Mouse (Mus musculus) left cerebral cortex, postnatal 10 days (tissue): ENCODE results near the gene Cybc1. TPM values are rescaled to one million over a fixed set of nuclear protein-coding genes. Genes with fewer than 3 reads are reported as not detected.

Source experiments
- total RNA-seq, 2 experiments: library from RNA; stranded (reverse); gene quantifications; 2 replicates each; pipeline ENCODE4 v1.2.3; 2021

Gene Cybc1
- total RNA-seq, 2 experiments from 2014 or later, result 22.8 to 24.7 TPM

Other genes with a start within 250 kb of the Cybc1 start
- gene Csnk1d, start 238.0 kb downstream of the Cybc1 start, total RNA-seq, result 100 to 1,000 TPM; 112 to 119 TPM
- not detected for gene Cd7, start 189.9 kb downstream of the Cybc1 start, total RNA-seq
- gene Sectm1b, start 165.8 kb downstream of the Cybc1 start, total RNA-seq, result not detected
- not detected for gene Sectm1a, start 148.1 kb downstream of the Cybc1 start, total RNA-seq
- not detected for gene Tex19.2, start 110.6 kb downstream of the Cybc1 start, total RNA-seq
- gene Tex19.1, start 83.2 kb downstream of the Cybc1 start, total RNA-seq, result not detected
- gene Uts2r, start 69.1 kb downstream of the Cybc1 start, total RNA-seq, result not detected
- gene Hexdc, start 24.9 kb downstream of the Cybc1 start, total RNA-seq, result 10 to 100 TPM; 41.0 to 42.7 TPM
- gene Ogfod3, start 24.6 kb downstream of the Cybc1 start, total RNA-seq, result 1 to 10 TPM; 7.4 to 9.2 TPM
- 10 to 100 TPM; 67.6 to 80.3 TPM for gene Narf, start 7.9 kb upstream of the Cybc1 start, total RNA-seq
- gene Foxk2, start 30.7 kb upstream of the Cybc1 start, total RNA-seq, result 100 to 1,000 TPM; 118 to 121 TPM
- gene Wdr45b, start 125.1 kb upstream of the Cybc1 start, total RNA-seq, result 10 to 100 TPM; 54.0 to 60.0 TPM
- gene Rab40b, start 158.9 kb upstream of the Cybc1 start, total RNA-seq, result 10 to 100 TPM; 31.5 to 35.0 TPM
- 10 to 100 TPM; 21.7 to 21.9 TPM for gene Fn3krp, start 192.1 kb upstream of the Cybc1 start, total RNA-seq
- 10 to 100 TPM; 16.0 to 19.0 TPM for gene Fn3k, start 205.6 kb upstream of the Cybc1 start, total RNA-seq
- 10 to 100 TPM; 57.4 to 57.9 TPM for gene Tbcd, start 222.6 kb upstream of the Cybc1 start, total RNA-seq